Mouse (Mus musculus) MEL-GATA-1-ER (cell line): ENCODE measurements around the gene Nsd2.
"Not testable (repeated sequence)": the region's sequence is repeated elsewhere in the genome, so short reads cannot be mapped to it uniquely, and the experiment has no call there.

Source experiments
- DNase-seq: peaks from one replicate; pipeline ENCODE4 v3.0.0-alpha.2; 2012; ENCODE audit warnings: low read depth; ENCODE audit errors: extremely low read depth

Nsd2 gene

DNA sequence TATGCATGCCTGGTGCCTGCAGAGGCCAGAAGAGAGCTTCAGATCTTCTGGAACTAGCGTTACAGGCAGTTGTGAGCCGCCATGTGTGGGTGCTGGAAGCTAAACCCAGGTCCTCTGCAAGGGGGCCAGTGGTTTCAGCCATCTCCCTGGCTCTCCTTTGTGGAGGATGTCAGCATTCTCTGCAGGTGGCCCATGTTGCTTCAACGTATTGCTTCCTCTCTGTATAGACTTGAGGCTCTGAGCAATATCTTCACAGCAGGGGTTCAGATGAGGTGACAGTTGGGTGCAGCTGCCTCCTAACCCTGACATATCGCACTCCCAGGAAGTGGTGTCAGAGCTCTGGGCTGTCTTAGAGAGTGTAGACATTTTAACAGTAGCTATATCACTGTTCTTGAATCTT is 30.9 kb downstream of the Nsd2 start:
- no peak for DNase-seq

DNA sequence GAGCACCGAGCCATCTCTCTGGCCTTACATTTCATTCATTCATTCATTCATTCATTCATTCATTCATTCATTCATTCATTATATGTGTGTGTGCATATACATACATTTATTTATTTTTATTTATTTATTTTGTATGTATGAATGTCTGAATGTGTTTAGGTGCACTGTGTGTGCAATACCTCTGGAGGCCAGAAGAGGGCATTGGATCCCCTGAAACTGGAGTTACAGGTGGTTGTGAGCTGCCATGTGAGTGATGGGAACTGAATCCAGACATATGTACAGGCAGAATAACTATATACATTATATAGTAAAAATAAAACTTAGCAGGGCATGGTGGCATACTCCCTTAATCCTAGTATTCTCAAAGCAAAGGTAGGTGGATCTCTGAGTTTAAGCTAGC is 32.6 kb downstream of the Nsd2 start:
- DNase-seq: no peak

DNA sequence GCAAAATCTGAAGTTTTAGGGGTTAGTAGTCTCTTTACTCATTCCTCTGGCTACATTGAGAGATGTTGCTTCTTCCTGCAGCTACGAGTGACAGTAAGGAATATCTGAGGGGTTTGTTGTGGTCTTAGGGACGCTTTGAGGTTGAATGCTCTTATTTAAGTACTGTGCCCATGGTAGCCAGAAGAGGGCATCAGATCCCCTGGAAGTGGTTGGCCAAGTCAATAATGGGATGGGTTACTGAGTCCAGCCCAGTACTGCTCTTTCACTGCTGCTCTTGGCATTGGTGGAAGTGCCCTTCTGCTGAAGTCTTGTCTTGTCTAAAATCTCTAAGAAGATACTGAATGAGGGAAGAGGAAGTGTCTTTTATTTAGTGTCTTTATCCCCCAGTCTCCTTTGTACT is 33.5 kb downstream of the Nsd2 start:
- DNase-seq: peak; percentile 17

DNA sequence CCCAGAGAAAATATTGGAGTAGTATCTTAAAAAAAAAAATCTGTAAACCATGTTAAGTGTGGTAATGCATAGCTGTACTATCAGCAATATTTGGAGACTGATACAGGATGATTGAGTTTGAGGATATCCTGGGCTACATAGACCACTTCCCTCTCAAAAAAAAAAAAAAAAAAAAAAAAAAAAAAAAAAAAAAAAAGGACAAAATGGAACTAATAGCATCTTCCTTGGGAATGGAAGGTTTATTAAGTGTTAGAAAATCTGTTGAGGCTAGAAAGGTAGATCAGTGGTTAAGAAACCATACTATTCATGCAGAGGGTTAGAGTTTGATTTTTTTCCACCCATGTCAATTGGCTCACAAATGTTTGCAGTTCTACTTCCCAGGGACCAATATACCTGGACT is 37.2 kb downstream of the Nsd2 start:
- no peak for DNase-seq

DNA sequence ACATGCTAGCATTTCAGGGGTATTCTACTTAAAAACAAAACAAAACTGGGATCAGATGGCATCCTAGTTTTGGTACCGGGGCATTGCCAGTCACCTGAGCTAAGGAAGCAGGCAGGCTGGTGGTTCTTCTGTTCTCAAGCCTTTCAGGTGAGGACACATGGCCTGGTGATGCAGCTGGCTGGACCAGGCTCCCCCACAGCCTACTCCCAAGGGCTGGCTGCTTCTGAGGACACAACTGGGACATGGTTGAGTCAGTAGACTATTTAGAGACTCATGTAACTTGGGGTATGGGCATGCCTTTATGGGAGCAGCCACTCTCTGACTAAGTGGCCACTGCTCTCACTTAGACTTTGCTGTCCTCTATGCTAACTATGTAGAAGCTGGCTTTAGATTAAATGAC is 54.9 kb downstream of the Nsd2 start:
- no peak for DNase-seq

DNA sequence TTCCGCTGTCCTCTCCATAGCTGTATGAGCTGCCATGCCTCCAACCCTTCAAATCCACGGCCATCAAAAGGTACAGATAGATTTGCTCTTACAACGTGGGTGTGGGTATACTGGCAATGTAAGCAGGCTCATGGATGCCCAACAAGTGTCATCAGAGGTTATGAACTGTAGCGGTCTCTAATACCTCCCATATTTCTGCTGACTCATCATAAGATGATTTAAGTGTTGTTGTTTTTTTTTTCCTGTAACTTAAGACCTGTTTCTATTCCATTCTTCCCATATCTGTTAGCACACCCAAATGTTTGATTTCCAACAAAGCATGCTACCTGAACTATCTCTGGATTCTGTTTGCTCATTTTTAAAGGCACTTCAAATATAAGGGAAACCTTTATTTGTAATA is 60.6 kb downstream of the Nsd2 start:
- no peak for DNase-seq

DNA sequence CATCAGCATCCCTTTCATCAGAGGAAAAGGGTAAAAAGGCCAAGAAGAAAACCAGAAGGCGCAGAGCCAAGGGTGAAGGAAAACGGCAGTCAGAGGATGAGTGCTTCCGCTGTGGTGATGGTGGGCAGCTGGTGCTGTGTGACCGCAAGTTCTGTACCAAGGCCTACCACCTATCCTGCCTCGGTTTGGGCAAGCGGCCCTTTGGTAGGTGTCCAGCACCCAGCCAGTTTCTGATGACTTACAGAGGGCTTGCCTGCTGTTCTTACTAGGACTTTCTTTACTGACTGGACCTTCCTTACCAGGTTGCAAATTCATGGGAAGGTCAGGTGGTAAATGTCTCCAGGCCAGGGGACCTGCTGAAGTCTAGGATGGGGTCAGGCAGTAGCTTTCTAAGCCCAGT is 72.9 kb downstream of the Nsd2 start:
- DNase-seq: no peak

DNA sequence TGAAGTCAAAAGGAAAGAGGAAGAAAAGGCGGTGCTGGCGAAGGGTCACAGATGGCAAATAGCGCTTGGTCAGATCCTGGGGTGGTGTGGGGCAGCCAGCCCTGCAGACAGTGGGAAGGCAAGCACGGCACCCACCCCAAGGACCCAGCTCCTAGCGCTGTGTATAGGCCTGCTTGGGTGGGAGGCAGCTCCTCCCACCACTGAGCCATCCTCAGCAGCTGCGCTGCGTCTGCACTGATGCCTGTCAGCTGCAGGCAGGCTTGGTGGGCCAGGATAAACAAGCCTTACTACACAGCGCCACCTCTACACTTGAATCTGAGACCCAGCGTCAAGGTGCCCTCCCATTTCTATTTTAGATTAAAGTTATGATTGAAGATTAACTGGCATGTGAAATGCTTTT is 74.6 kb downstream of the Nsd2 start:
- no peak for DNase-seq

DNA sequence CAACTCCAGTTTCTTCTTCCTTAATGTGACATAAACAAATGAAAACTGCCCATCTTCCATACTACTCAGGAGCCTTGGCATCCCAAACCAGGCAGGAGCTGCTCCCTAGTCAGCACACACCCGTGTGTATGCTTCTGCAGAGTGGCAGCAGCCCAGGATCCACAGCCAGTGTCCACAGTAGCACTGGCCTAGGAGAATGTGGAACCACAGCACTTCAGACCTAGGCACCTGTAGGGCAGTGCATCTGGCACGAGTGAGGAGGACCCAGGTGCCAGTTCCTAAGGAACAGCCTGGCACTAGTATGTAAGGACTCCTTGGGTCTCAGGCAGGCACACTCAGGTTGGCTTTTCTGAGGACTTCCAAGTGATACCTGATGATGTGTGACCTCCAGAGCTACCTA is 76.6 kb downstream of the Nsd2 start:
- no peak for DNase-seq

DNA sequence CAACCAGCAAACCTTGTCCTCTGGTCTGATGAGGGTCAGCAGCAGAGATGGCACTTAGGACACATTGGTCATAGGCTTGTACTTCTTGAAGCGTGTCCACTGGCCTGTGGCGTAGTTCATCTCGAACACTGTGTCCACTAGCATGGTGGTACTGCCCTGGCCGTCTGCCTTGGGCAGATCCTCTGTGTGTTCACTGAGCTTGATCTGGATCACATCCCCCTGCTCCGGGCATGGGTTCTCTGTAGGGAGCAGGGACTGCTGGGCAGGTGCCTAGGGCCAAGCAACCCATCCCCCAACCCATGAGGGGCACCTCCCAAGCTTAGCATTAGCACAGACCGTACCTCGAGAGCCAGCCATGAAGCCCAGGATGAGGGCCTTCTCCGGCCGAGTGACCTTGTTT is 78.1 kb downstream of the Nsd2 start:
- DNase-seq: no peak

DNA sequence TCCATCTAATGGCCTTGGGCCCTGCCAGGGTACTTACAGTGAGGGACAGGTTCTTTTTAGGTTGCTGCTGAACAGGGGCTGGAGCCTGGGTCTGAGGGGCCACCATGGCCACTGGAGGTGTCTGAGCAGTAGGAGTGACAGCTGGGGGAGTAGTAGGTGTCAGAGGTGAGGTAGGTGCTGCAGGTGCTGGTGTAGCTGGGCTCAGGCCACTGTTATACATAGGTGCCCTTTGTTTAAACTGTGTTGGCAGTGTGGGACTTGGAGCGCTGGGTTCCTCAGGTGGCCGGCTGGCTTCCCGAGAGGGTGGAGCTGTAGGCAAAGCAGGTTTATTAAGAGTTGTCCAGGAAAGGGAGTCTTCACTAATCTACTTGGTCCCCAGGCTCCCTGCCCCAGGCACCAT is 78.7 kb downstream of the Nsd2 start:
- no peak for DNase-seq

DNA sequence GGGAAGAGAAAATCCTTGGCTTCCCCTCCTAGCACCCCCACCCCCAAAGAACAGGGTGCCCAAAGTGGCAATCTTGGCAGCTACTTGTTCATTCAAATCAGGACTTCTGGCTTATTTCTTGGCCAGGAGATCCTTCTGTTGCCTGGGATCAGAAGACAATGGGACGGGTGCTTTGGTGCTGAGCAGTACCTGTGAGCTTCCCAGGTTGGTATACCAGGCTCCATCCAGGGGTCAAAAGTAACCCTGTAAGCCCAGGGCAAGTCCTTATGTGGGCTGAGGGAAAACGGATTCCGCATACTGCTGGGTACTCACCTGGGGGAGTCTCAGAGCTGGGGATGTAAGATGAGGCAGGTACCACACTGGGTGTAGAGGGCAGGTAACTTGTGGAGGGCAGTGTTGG is 79.6 kb downstream of the Nsd2 start:
- no peak for DNase-seq

DNA sequence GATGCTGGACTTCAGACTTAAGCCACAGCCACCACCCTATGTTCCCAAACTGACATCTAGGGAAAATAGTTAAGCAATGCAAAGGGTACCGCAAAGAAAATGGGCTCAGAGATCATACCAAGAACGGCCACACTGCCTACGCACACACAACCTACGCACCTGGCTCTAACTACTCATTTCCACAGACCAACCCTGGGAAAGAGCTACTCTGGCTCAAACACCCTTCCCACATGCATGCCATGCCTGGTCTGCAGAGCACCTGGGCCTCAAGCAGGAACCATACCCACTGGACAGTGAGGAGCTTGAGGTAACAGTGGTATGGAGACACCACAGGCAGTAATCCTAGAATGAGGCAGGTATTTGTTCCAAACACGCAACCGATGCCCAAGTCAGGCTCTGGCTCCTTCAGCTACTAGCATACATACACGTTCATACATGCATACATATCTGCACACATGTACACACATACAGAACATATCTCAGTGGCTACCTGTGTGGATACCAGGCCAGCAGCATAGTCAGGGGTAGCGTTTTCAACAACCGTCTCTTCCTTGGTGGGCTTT is 80.3 kb downstream of the Nsd2 start:
- DNase-seq: no peak

DNA sequence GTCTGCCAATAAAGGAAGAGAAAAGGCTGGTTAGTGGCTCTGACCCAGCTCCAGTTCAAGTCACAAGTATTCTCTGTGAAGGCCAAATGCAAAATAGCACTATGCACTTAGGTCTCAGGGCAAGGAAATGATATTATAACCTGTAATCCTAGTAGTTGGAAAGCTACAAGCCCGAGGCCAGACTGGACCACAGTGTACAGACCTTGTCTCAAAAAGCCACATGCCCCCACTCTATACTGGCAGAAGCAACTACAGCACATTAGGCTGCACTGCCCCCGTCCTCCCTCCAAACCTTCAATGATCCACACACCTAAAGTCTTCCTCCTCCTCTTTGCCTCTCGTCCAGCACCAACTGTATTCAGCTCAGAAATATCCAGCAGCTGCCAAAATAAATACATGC is 80.8 kb downstream of the Nsd2 start:
- no peak for DNase-seq

DNA sequence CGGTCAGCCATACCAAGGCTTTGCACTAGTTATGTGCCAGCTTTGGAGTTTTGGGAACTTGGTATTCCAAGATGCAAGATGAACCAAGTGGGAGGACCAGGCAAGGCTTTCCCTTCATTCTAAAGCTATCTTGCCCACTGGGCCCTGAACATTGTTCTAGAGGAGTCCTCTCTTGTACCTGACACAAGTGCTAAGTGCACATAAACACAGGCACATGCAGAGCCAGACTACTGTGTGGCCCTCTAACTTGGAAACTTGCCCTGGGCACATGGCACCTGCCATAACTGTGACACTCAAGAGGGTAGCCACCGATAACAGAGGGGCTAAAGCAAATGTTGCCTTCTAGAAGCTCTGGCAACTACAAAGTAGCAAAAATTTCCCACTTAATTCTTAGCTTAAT is 82.2 kb downstream of the Nsd2 start:
- no peak for DNase-seq

DNA sequence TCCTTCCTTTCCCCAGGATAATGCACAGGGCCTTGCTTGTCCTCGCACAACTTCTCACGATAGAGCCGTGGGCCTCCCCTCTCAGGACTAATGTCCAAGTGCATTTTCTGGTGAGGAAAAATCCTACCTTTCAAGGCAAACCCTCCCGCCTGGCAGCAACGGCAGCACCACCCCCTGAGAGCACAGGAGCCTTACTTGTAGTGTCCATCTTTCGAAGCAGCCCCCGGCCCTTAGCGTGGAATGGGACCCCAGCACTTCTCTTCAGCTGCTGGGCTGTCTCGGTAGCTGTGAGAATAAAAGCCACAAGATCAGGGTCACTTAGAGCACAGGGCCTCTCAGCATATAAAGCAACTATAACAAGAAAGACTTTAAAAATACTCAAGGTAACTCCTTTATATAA is 82.7 kb downstream of the Nsd2 start:
- no peak for DNase-seq

DNA sequence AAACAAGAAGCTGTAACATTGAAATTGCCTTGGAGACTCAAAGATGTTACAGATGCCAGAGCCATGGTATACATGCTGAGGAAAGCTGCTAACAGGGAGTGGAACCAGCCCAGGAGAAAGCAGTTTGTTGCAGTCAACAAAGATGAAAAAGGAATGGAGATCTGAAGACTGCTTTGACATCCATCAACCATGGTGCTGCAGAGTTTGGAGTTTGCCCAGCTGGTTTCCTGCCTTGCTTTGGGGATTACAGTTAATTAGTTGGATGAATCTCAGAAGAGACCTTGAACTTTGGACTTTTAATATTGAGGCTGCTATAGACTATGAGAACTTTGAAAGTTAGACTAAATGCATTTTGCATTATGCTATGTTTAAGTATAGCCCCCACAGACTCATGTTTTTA is 94.5 kb downstream of the Nsd2 start:
- not testable (repeated sequence) for DNase-seq

DNA sequence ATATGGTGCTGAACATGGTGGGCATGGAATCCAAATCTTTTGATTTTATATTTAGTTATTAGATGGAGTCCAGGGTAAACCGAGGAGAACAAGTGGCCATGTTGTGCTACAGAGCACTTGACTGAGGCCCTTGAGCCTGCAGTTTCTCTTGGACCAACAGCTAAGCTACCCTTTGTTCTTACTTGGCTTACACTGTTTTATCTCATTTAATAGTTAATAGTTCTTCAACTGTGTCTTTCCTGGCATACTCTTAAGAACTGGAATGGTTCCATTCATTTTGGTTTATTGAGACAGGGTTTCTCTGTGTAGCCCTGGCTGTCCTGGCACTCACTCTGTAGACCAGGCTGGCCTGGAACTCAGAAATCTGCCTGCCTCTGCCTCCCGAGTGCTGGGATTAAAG is 96.1 kb downstream of the Nsd2 start:
- DNase-seq: not testable (repeated sequence)

DNA sequence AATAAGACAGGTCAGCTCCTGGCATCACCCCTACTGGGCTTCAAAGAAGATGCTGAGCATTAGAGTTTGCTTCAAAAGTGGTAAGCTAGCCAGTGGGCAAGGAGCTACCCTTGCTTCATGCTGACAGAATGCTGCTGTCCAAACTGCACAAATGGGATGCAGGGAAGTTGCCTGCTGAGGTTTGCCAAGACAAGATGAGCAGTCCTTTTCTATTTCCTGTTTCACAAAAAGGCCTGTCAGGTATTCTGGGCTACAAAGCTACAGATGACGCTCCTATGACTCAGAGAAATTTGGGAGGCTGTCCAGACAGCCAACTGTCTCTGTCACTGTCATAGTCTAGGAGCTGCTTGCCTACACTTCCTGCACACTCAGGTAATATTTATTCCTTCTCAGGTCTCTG is 98.9 kb downstream of the Nsd2 start:
- DNase-seq: no peak

DNA sequence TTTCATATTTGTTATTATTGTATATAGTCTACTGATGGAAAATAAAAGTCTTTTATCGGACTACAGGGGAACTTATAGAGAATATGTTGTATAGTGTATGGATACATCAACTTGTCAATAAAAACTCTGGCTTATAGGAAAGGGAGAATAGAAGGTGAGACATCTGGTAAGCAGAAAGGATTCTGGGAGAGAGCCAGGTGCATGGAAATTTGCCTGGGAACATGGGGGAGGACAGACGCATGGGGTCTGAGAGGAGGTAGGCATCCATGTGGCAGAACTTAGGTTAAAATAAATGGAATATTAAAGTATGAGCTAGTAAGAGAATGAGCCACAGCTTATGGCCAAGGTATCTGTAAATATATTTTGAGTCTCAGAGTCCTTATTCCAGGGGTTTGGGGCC is 99.5 kb downstream of the Nsd2 start:
- no peak for DNase-seq

DNA sequence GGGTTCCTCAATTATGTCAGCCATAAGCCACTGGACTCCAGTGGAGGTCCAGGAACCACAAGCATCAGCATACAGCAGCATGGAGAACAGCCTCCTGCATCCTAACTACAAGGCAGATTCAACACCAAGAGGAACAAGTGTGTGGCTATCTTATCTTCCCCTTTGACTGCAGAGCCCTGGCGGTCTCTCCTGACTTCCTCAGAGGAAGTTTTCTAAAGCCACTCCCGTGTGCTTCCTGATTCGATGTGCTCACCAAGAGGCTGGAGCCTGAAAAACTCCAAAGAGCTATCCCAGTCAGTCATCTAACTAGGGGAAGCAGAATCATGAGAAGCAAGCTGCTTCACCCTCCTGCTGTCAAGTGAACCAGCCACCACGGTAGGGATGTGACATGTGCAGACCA is 100.4 kb downstream of the Nsd2 start:
- peak; percentile 91 for DNase-seq

DNA sequence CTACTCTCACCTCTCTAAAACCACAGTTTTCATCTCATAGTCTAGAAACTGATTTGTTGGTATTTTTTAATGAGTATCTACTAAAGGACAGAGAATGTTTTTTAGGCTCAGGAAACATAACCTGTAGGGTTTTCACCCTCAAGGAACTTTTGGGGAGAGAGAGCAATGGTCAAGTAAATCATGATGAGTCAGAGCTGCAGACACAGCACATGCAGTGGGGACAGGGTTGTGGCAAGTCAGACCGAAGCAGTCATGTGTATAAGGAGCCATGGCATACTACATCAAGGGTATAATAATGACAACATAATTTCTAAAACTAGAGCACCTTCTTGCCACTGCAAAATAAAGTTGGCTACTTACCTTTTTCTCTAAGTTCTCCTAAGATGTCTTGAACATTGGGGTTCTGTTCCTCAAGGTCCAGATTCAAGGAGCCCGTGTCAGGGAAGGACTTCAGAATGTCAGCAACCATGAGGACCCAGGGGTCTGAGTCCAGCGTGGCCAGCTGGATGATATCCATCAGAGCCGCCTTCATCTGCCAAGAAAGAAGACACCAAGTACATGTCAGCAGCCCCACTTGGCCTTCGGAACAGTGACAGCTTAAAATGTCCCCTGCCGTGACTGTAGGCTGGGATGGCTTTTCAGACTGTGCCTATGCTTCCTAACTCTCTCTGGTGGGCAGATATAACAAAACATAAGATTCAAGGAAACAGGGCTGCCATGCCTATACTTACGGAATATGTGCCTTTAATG is 101.1 kb downstream of the Nsd2 start:
- DNase-seq: no peak

DNA sequence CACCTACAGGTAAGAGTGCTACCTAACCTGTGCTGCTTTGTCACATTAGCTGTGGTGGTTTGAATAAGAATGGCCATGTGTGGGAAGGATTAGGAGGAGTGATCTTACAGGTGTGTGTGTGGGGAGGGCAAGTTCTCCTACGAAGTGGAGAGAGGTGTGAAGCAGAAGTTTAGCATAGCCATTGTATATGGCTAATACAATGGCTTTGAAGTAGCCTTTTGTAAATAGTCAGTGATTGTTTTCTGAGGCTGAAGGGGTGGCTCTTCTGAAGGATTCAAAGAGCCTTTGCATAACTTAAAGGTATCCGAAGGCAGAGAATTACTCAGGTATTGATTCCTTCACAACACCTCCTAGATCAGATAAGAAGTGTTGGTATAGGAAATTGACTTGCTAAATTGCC is 102.0 kb downstream of the Nsd2 start:
- DNase-seq: no peak

DNA sequence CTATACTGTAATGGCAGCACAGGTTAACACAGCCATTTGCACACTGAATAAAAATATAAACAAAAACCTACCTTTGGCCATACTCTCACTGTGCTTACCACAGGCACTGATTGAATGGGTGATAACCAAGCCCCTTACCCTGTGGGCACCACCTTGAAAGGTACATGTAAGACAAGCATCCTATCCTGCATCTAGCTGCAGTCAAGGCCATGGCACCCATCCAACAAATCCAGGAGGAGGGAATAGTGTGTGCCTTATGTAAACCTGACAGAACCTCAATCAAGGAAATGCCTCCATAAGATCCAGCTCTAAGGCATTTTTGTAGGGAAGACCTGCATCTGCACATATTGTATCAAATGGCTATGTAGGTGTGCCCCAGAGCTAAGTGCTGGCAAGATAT is 105.6 kb downstream of the Nsd2 start:
- no peak for DNase-seq
